Mouse (Mus musculus) adrenal gland, postnatal 10 days (tissue): Measurements from ENCODE around the gene Lingo1. TPM values are rescaled to one million over a fixed set of nuclear protein-coding genes. Genes with fewer than 3 reads are reported as not detected.

Experiments used
- DNase-seq: peaks from one replicate; pipeline ENCODE4 v3.0.0; 2021; ENCODE audit warnings: mixed read lengths
- total RNA-seq, 2 experiments: library from RNA; stranded (reverse); gene quantifications; 2 replicates each; pipeline ENCODE4 v1.2.3; 2021

The Lingo1 gene
- total RNA-seq, 2 experiments from 2014 or later, result 2.6 to 5.1 TPM

DNA sequence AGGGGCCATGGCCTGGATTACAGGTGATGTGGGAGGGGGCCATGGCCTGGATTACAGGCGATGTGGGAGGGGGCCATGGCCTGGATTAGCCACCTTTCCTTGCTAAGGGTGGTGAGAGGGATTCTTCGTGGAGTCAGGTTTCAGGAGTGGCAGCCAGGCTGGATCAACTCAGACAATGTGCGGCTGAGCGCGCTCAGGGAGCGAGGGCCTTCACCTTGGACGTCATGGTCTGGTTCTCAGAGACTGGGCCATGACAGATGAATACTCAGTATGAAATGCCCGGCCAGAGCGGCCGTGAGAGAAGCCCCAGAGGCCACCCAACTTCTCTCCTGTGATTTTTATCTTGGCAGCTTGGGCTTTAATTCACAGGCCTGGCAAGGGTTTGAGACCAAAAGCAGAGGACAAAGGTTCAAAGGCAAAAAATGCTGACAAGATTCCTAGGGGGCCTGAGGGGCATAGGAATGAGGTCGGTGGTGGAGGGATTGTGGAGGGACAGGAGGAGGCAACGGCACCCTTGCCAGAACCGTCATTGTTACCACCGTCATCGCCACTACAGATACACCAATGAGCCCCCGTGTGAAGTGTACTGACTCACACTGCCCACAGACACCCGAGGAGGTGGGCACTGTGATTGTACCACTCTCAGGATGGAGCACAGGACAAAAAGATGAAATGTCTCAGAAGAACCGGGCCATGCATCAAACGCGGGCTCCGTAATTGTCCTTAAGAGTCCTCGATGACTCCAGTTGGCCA, 117.2 kb downstream of the Lingo1 start:
- DNase-seq, result peak; percentile 16

DNA sequence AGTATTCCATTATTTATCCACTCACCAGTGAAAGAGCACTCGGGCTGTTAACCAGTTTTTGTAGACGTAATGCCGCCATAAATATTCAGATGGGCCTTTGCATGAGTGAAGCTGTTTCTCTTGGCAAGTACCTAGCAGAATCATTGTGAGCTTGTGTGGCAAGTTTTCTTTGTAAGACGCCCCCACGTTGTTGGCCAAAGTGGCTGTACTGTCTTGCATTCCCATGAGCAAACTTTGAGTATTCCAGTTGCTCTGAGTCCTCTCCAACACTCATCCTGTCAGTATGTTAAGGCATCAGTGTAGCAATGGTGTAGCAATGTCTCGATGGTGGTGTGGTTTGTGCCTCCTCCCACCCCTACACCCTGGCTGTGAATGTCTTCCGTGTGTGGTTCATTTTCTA, 120.6 kb downstream of the Lingo1 start:
- no peak for DNase-seq

DNA sequence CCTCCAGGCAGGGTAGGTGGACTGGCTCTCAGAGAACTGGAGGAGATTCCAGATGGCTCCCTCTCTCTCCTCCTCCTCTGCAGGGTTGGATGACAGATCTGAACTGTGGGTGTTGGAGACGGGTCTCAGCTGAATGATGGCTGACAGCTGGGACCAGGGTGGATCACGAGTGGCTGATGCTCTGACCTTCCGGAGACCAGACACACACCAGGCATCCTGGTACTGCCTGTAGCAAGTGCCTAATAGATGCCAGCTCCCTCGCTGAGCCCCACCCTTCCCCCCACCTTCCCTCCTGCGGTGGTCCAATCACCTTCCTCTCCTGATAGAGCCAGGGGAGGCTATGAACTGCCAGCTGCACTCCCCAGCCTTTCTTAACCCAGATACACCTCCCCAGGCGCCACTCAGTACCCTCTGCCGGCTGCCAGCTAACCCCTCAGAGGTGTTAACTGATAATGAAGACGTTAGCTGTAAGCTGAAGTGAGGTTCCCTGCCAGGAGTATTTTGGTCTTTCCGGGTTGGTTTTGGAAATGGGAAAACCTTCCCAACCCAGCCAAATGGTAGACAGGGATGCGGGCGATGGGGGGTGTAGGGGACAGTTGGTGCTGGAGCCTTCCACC, 126.6 kb downstream of the Lingo1 start:
- no peak for DNase-seq

DNA sequence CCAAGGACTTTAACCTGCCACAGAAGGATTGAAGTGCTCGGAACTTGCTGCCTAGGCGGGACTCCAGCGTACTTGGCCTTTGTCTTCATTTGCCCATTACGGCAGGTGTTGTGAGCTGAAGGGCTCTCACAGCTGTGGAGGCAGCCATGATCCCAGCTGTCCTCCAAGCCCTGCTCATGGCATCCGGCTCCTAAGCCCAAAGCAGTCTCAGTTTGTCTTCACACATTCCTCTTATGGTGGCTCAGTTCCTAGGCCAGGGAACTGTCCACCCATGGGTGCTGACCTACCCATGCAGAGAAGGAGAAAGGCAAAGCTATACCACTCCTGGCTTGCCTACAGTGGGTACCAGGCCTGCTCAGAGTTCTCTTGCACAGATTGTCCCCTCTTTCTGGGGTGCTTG, 132.1 kb downstream of the Lingo1 start:
- DNase-seq, result peak; percentile 31

DNA sequence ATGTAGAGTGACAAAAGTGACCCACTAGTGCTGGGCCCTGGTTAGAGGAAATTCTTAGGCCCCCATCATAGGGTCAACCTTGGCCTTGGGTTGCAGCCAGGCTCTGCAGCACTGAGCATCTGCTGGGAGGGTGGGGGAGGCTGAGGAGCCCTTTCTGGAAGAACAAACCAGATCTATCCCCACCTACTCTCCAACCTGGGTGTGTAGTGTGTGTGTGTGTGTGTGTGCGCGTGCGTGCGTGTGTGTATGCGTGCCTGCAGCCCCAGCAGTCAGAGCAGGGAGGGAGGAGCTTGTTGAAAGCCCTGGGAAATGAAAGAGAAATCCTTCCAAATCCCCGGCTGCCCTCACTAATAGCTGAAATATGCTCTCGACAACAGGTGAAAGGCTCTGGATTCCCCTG, 133.3 kb downstream of the Lingo1 start:
- no peak for DNase-seq

DNA sequence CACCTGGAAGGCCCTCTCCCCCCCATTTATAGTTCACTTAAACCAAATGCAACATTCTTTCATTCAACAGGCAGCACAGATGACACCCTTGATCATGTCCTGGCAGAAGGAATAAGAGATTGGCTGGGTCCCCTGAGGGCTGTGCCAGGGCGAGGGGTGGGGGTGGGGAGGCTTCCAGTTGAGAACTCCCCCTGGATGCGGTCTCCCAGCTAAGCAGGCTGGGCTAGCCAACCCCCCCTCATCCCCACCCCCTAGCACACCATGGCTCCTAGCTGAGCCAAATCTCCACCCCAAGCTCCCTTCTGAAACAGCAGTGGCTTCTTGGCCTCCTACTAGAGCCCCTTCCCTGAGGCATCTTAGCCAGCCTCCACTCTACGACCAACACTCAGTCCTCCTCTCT, 133.9 kb downstream of the Lingo1 start:
- no peak for DNase-seq

DNA sequence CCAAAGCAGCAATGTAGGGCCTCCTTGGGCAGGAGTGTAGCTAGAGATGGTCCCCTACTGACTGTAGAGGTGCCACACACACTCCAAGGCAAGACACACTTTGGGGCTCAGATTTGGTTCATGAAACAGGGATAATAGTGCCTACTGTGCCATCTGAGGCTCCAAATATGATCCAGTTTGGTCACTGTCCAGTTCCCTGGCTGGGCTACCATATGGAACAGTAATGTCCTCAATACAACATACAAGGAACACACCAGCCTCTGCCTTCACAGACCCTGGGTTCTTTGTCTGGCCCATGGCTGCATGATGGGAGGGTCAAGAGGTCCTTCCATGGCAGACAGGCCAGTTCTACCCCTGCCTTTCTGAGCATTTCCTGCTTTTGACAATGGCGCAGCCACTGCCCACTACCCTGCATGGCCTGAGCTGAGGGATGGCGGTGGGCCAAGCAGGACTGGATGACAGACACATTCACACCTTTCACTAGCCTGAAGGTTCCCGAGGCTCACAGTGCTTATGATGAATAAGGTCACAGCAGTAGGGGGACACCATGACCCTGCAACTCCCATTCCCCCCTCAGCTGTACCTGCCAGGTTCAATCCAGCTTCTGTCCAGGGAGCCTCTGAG, 134.9 kb downstream of the Lingo1 start:
- DNase-seq, result no peak

DNA sequence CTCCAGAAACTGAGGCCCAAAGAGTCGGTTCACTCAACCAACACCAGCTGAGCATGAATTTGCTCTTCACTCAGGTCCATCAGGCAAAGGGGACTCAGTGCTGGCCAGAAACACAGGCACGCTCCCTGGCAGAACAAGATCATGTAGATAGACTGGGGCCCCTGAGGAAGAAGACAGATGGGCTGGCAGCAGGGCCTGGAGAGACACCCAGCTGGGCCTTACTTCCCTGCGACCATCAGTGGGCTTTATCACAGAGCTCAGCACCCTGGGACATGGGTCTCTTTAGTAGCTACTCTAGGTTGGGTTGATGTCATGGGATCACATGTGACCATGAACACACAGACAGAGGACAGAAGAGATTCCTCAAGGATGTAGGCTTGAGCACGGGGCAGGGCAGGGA, 137.7 kb downstream of the Lingo1 start:
- no peak for DNase-seq

DNA sequence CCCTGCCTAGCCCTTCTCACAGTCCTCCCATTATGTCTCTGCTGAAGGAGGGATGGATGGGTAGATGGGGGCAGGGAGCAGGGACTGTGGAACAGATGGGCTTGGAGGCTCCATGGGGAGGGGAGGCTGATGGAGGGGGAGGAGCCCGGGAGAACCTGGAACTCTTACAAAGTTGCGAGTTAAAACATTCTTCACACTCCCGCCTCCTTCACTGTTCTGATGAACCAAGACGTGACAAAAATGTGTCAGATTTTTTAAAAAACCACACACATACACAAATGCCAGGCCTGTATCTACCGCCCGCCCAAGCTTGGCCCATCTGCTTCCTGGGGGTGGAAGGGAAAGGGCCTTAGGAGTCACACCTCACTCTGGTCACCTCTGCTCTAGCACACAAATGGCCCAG, 138.3 kb downstream of the Lingo1 start:
- no peak for DNase-seq

DNA sequence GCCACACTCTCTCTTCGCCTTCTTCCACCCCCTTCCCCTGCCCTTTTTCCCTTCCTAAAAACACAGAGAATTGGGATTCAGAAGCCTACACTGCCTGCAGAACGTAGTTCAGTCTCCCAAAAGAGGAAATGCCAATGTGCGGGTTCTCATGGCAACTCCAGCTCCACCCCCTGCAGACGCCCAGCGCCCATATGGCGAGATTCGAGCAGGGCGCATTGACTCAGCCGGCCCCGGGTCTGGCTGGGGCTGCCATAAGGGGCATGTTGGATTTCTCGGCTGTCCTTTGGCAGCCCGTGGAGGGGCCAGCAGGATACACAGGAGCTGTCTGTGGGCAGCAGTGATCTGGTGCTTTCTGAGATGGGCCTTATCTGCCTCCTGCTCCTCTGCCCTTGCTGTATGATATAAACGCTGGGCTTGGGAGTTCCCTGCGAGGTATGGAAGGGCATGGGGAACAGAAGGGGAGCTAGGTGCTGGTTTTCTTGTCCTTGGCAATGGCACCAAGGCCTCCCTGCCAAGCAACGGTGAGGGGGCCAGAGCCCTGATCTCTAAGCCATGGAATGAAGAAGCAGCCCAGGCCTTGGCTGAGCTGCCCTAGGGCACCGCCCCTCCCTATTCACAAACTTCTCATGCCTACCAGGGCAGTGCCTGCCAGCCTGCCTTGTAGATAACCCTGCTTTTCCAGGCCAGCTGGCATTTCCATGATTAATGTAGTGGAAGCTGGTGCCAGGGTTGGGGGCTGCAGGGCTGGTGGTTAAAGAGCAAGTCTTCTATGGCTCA, 139.3 kb downstream of the Lingo1 start:
- DNase-seq, result no peak

DNA sequence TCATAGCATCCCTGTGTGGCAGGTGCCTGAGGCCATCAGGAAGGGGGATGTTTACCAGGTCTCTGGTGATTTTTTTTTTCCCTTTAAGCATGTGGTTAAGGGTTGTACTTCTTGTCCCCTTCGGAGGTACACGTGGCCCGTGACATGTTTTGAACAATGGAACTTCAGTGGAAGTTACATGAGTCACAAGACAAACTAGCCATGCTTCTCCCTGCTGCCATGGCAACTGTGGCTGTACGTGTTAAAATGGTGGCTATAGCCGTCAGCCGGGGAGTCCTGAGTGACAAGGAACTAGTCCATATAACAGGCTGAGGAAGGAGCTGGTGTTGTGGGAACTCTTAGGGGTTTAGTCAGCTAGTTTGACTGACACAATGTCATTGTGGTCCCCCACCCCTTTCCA, 141.1 kb downstream of the Lingo1 start:
- no peak for DNase-seq

DNA sequence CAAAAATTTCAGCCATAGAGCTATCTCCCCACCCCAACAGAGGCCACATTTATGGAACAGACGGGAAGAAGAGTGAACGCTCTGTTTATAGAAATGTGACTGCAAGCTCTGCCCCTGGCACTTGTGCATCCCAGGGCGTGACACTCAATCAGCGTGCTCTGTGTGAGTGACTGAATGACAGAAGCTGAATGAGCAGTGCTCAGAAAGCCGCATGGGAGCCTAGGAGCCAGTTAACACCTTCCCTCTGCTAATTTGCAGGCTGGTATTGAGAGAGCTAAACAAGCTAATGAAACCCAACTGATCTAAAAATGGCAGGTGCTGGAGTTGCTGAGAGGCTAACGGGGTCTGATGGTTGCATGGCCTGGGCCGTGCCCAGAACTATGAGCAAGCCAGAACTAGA, 143.7 kb downstream of the Lingo1 start:
- DNase-seq, result no peak

DNA sequence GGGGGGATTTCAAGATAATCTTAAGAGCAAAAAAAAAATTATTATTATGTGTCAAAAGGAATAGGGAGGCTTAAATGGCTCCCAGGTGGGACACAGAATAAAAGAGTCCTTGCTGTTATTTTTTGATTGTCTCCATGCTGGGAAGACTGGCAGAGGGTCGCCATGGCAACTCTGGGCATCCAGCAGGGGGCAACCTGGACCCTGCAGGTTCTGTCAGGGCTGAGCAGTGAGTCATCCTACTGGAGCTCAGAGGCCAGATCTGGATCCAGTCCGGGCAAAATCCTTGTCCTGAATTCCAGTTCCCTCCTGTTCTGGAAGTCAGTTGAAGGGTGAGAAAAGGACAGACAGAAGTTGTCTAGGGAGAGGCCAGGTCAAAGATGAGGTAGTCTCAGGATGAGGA, 144.7 kb downstream of the Lingo1 start:
- no peak for DNase-seq

DNA sequence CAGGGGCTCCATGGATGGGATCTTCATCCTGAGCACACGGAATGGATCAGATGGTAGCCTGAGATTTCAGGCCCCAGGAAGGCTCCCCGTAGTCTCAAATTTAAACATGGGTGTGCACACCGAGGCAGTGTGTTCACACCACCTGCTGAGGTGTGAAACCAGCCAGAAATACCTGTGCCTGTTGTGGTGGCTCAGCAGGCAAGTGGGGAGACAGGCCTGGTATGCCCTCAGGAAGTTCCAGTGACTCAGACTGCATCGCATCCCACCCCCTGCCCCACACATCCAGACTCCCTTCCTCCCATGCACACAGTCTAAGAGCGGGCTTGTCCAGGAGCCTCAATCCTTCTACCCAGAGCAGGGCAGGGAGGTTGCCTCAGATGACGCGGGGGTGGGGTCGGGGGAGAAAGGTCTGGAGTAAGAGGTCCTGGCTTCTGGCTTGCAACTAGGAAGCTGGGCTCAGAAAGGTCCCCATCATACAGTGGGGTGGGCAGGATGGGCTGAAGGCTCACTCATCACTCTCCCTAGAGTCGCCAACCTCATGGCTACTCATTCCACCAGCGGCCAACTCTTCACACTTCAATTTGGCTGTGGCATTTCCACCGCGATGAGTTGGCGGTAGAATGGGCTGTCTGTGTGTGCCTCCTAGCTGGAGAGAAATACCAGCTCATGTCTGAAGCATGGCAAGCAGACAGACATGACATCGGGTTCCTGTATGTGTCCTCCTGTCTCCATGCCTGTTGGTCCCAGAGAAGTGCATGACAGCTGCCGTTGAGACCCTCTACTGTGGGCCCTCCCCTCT, 149.8 kb downstream of the Lingo1 start:
- no peak for DNase-seq

DNA sequence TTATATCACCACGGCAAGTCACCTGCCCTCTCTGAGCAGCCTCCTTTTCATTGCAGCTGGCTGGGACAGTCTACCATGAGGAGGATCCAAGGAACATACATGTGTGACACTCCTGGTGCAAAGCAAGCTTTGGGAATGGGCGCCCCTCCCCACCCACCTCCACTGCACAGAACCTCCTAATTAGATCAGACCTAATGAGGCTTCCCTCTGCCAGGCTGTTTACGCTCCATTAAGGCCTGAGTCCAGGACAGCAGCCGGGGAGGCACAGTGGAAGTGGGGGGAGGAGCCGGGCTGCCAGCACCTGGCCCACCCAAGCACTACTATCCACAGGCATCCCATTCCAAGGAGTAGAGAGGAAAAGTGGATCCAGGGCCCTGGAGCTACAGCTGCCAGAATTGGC, 152.8 kb downstream of the Lingo1 start:
- DNase-seq, result no peak

DNA sequence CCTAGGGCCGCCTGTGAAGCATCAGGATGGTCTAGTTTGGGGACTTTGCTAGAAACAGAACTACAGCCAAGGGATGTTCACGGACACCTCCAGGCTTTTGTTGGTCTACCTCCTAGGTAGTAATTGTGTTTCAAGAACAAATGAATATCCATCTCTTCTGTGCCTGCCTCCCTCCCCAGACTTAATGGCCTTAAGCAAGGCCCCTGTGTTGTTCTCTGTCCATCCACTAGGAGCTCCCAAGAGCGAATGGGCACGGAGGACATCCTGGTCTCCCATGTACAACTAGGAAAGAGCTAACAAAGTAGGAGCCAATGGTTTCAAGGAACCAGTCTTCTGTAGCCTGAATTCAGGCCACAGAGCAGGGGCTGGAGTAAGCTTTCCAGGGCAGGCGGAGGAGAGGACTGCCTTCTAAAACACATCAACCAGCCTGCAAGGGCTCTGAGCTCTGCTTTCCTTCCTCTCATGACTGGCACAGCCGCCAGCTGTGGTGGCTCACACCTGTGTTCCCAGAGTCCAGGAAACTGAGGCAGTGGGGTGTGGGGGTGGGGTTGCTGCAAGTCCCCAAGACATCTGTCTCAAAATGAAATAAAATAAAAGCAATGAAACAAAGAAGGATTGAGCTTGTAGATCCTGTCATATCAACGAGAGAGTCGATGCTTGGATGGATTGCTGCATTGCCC, 157.9 kb downstream of the Lingo1 start:
- no peak for DNase-seq

DNA sequence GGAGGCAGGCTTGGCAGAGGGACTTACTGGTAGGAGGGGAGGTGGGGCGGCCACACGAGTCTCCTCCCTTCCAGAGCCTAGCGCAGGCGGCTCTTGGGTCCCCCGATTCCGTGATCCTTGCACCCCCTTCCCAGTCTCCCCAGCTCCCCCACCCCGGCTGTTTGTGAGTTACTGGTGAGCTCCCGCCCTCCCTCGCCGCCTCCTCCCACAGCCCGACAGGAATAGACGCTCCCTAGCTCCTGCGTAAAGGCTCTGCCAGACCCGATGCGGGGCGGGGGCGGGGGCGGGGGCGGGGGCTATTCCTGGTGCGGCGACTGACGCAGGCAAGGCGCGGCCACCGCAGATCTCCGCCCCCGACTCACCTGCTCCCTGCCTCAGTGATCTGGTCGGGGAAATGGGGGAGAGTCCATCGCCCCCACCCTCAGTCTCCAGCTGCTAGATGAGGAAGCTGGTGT, 158.8 kb downstream of the Lingo1 start:
- DNase-seq, result no peak

DNA sequence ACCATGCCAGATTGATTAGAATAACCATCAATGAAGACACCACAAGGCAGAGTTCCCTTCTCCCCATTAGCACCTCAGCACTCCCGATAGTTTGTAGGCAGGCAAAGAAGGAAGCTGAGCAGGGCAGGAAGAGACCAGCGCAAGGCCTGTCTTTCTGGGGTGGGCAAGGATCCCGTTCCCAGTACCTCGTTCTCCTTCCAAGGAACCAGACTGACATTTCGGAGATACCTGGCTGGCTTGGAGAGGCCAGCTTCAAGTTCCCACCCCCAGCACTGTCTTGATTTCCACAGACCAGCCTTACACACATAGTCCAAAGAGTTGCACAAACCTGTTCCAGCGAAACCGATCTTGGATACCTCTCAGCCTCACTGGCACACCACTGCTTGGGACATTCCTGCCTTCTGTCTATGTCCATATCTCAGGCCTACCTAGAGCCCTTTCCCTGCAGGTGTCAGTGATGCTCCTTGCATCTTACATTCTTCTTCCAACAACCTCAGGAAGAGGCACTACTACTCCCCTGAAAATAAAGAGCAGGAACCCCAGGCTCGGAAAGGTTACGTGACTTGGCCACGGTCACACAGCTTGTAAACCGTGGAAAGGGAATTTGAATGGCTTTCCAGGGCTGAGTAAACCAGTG, 159.4 kb downstream of the Lingo1 start:
- no peak for DNase-seq

DNA sequence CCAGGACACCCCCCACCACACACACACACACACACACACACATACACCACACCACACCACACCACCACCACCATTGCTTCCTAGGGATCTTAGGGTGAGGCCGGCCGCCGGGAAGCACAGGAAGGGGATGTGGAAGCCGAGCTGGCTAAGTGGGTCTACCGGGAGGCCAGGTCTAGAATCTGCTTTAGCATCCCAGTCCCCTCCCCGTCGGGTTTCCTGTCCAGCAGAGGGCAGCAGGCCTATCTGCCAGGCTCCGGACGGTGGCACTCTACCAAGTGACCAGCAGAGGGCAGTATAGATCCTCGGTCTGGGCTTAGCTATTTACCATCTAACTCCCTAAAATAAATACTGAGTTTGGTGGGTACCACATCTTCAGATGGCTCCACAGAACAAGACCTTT, 160.1 kb downstream of the Lingo1 start:
- peak; percentile 93 for DNase-seq

DNA sequence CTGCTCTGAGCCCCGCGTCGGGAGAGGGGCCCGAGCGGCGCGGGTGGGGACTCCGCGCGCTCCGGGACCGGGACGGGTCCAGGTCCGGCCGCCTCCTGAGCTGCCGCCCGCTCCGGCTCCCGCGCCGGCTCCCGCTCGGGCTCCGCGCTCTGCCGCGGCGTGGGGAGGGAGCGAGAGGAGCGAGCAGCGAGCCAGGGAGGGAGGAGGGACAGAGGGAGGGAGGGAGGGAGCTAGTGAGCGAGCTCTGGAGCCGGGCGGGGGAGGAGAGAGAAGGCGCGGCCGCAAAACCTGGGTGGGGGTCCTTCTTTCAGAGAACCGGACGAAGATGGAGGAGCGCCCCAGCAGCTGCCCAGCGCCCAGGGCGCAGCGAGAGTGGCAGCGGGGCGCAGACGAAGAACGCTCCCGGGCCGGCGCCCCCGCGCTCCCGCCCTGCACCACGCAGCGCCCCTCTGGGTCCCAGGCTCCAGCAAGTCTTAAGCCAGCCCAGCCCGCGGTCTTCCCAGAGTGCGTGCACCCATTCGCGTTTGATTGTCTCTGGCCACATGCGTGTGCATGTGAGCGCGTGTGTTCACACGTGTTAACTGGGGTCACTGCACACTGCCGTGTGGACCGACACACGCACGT, 160.7 kb downstream of the Lingo1 start:
- peak; percentile 69 for DNase-seq
